Mouse (Mus musculus) thymus, adult 2 months (tissue): ENCODE measurements at regions not wholly inside any gene's neighbourhood (a gene's known extent, or its start where the extent isn't known, plus 50 kb on each side); places are given as distances from the start of the nearest gene placed in this dataset.

ENCODE experiments used
- CTCF ChIP-seq: fragments of 200-500 bp; IDR thresholded peaks from 2 replicates; pipeline ENCODE4 v1.5.1; 2012; ENCODE audit warnings: mild to moderate bottlenecking, control low read depth, low read length, moderate library complexity, borderline replicate concordance; ENCODE audit not compliant: control insufficient read depth, poor library complexity, insufficient read depth; ENCODE audit errors: extremely low read depth
- POLR2A ChIP-seq: fragments of 200-500 bp; IDR thresholded peaks from 2 replicates; pipeline ENCODE4 v1.6.1; 2012; ENCODE audit warnings: mild to moderate bottlenecking, low read length, control low read depth, moderate library complexity; ENCODE audit not compliant: control insufficient read depth, poor library complexity, insufficient read depth; ENCODE audit errors: extremely low read depth

DNA sequence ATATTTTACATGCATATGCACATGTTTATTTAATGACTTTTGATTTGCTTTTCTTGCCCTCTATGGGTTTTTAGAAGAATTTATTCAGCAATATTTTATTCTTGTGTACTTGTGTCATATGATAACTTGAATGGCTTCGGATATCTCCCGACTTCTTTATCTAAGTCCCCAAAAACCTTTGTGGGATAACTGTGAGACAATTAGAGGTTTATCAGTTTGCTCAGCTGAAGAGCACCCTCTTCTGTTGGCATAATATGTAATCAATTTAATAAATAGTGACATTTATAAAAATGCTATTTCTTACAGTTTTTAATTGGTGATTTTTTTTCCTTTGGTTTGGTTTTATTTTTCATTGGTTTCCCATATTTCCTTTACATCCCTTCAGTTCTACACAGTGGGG is 194.2 kb upstream of the Tent5a start:
- TF ChIP-seq CTCF (no peak), POLR2A (no peak)
